13 mouse cellular contexts compared by ENCODE assay signal in the genomic region with DNA sequence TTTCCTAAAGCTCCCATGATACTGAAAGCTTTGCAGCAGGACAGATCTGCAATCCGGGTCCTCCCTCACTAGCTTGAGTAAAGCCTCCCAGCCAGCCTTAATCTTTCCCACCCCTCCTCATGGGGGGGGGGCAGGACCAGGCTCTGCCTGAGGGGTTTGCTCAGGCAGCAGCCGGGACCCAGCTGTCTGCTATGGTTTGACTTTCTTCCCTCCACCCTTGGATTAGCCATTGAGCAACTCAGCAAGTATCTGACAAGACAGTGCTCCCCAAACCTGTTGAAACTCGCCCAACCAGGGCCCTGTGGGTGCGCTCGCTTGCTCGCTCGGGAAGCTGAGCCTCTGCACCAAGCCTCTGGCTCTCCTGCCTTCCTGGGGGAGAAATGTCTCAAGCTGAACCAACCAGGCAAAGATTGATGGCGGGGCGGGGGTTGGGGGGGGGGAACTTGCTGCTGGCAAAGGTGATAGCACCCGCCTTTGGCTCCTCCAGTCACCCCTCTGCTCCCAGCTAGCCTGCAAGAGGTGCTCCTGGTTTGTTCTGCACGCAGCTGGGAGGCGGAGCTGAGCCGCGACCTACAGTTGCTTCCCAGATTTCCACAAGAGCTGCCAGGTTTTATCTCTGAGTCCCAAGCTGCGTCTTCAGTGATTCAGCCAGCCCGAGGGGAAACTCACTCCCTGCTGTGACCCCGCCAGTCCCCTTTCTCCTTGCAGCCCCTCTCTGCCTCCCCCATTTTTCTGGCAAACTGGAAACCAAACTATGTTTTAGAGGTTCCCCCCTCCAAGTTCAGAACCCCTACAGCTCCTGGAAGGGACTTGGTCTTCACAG. TPM values are rescaled to one million over a fixed set of nuclear protein-coding genes. Genes with fewer than 3 reads are reported as not detected.
DNase-seq lines count a peak whose midpoint lies in the region; ATAC-seq lines count a peak whose summit lies in the region.
"Had no signal": no experiment of that assay in that cellular context is flagged by ENCODE, and none has a peak within 500 bp of the region (broad histone marks: within the 10 kb centered on the region; RNA-seq: fewer than 3 reads in every experiment).

No protein-coding gene starts in this region.

- 16% methylated on average over 17 of the region's 17 CpGs for WGBS in kidney, embryonic 14.5 days
- 14% methylated on average over 17 of the region's 17 CpGs for WGBS in heart, embryonic 15.5 days

- H3K36me3 ChIP-seq in kidney, embryonic 14.5 days (ENCODE audit: control insufficient read depth, insufficient read depth, low read length), result no peaks in the 10 kb centered on the region
- H3K36me3 ChIP-seq in heart, embryonic 15.5 days, result no peaks in the 10 kb centered on the region
- H3K36me3 ChIP-seq: hindbrain, embryonic 15.5 days had no signal

- ATAC-seq in kidney, embryonic 14.5 days (ENCODE audit: low FRiP score, low TSS enrichment), result no peak
- 0 out of 2 replicates have a peak, but pooled peaks have one; percentile 8 for ATAC-seq in heart, embryonic 15.5 days (replicated peaks; ENCODE audit: insufficient number of reproducible peaks, insufficient read depth, low FRiP score, low read depth)

- H3K9ac ChIP-seq in kidney, embryonic 14.5 days (ENCODE audit: low read depth, low read length), result 0 out of 2 replicates have a peak overlapping the region, but pooled peaks have one; percentile 20
- H3K9ac ChIP-seq in heart, embryonic 15.5 days, result no peak overlapping the region; the same call in 1 of the 2 replicates
- H3K9ac ChIP-seq: hindbrain, embryonic 15.5 days had no signal

- peaks cover 20% of the 10 kb centered on the region for H3K4me1 ChIP-seq in kidney, embryonic 14.5 days (ENCODE audit: control insufficient read depth, insufficient read depth, low read length)
- H3K4me1 ChIP-seq in heart, embryonic 15.5 days (replicated peaks), result peaks cover 24% of the 10 kb centered on the region
- H3K4me1 ChIP-seq: megakaryocyte, embryonic 14.5 days had no signal

- no peak for DNase-seq in kidney, adult 8-10 months
- DNase-seq in 3T3-L1 (ENCODE audit: low read depth, low spot score) (peak; percentile 84), adipocyte (ENCODE audit: low spot score) (peak; percentile 19)
- DNase-seq in layer of hippocampus, postnatal 10 days (ENCODE audit: low spot score in 2 of 2), result no peak
- no peak for DNase-seq in cerebellum, adult 9-11 months
- no peak for DNase-seq in testis, postnatal 10 days (ENCODE audit: low spot score)
- DNase-seq: layer of hippocampus, postnatal 36 days; thymus, adult 2 months had no signal

- no peaks in the 10 kb centered on the region for H3K9me3 ChIP-seq in kidney, embryonic 14.5 days (ENCODE audit: control insufficient read depth, low read length)
- H3K9me3 ChIP-seq in heart, embryonic 15.5 days (replicated peaks), result no peaks in the 10 kb centered on the region
- H3K9me3 ChIP-seq: hindbrain, embryonic 15.5 days; megakaryocyte, embryonic 14.5 days had no signal

- H3K27ac ChIP-seq in kidney, embryonic 14.5 days (ENCODE audit: low read depth, low read length), result 0 out of 2 replicates have a peak overlapping the region, but pooled peaks have one; percentile 8
- H3K27ac ChIP-seq in heart, embryonic 15.5 days, result peak overlapping the region; percentile 15; the same call in 1 of the 2 replicates
- H3K27ac ChIP-seq: hindbrain, embryonic 15.5 days had no signal

- peaks cover 40% of the 10 kb centered on the region for H3K27me3 ChIP-seq in kidney, embryonic 14.5 days (ENCODE audit: control insufficient read depth, insufficient read depth, low read length)
- H3K27me3 ChIP-seq in heart, embryonic 15.5 days, result peaks cover 73% of the 10 kb centered on the region

- H3K4me2 ChIP-seq in kidney, embryonic 14.5 days (replicated peaks; ENCODE audit: low read depth, low read length), result peak overlapping the region; percentile 25; the same call in 1 of the 2 replicates
- H3K4me2 ChIP-seq in heart, embryonic 15.5 days, result peak overlapping the region; percentile 9; the same call in 1 of the 2 replicates
- H3K4me2 ChIP-seq: hindbrain, embryonic 15.5 days had no signal

- H3K4me3 ChIP-seq in kidney, embryonic 14.5 days (ENCODE audit: low read length), result no peak overlapping the region
- H3K4me3 ChIP-seq in heart, embryonic 15.5 days, result no peak overlapping the region
- H3K4me3 ChIP-seq: hindbrain, embryonic 15.5 days; megakaryocyte, embryonic 14.5 days had no signal

RNA-seq across cellular contexts. Expression of gene Wnt4, which starts 5.5 kb away (rescaled TPM):
- polyA plus RNA-seq in kidney, embryonic 14.5 days (2014; fragmentation: Nextera tagmentation; extraction: Ambion mirVana), result 16.0 and 21.4 TPM in 2 replicates
- 1.7 and 4.3 TPM in 2 replicates for polyA plus RNA-seq in heart, embryonic 15.5 days (2015; fragmentation: Nextera tagmentation; extraction: Ambion mirVana)
- 10 to 100 TPM; 10.4 to 11.4 TPM for total RNA-seq in layer of hippocampus, postnatal 10 days (2021)
- total RNA-seq: MEL had no signal

Comparison
In these comparisons a context has a peak if more than half of its experiments do, and no peak if none do; other contexts are left out.
1. DNase-seq: peak in 3T3-L1 (single experiment) and adipocyte (single experiment); none in kidney, adult 8-10 months (0 of 2), layer of hippocampus, postnatal 10 days (0 of 2), cerebellum, adult 9-11 months (single experiment) and testis, postnatal 10 days (single experiment).